Mouse (Mus musculus) myocyte (in vitro differentiated cells): ENCODE results near the gene Tbce.

Experiments
- CEBPB ChIP-seq: IDR thresholded peaks from 2 replicates; pipeline ENCODE4 v1.6.1; 2011; ENCODE audit warnings: mild to moderate bottlenecking, moderate library complexity; ENCODE audit not compliant: poor library complexity, insufficient read depth, severe bottlenecking
- E2F4 ChIP-seq: IDR thresholded peaks from one replicate; pipeline ENCODE4 v1.6.1; 2011; ENCODE audit warnings: mild to moderate bottlenecking, control low read depth, moderate library complexity; ENCODE audit not compliant: insufficient read depth
- MAX ChIP-seq: IDR thresholded peaks from one replicate; pipeline ENCODE4 v1.6.1; 2011; ENCODE audit warnings: low read depth, mild to moderate bottlenecking, control low read depth
- MYOD1 ChIP-seq, 3 experiments: IDR thresholded peaks; one replicate each; pipeline ENCODE4 v1.6.1; 2011; ENCODE audit warnings: control low read depth in 2 of 3, low read depth in 2 of 3, mild to moderate bottlenecking in 2 of 3, moderate library complexity in 1 of 3; ENCODE audit not compliant: insufficient read length in 2 of 3, control insufficient read depth in 1 of 3
- MYOG ChIP-seq, 3 experiments: IDR thresholded peaks; one replicate each; pipeline ENCODE4 v1.6.1; 2011; ENCODE audit warnings: control low read depth in 2 of 3, low read depth in 2 of 3, mild to moderate bottlenecking in 2 of 3; ENCODE audit not compliant: insufficient read length in 2 of 3, control insufficient read depth in 1 of 3, insufficient read depth in 1 of 3
- POLR2A ChIP-seq: IDR thresholded peaks from one replicate; pipeline ENCODE4 v1.6.1; 2011; ENCODE audit warnings: low read depth, mild to moderate bottlenecking, control low read depth, moderate library complexity; ENCODE audit not compliant: insufficient read length
- POLR2AphosphoS2 ChIP-seq: IDR thresholded peaks from one replicate; pipeline ENCODE4 v1.6.1; 2011; ENCODE audit warnings: low read depth, control low read depth; ENCODE audit not compliant: insufficient read length
- REST ChIP-seq: IDR thresholded peaks from one replicate; pipeline ENCODE4 v1.6.1; 2011; ENCODE audit warnings: mild to moderate bottlenecking, control low read depth, moderate library complexity; ENCODE audit not compliant: insufficient read depth, insufficient read length
- SRF ChIP-seq: IDR thresholded peaks from one replicate; pipeline ENCODE4 v1.6.1; 2011; ENCODE audit warnings: low read depth; ENCODE audit not compliant: control insufficient read depth, insufficient read length
- TCF12 ChIP-seq: IDR thresholded peaks from one replicate; pipeline ENCODE4 v1.6.1; 2011; ENCODE audit warnings: mild to moderate bottlenecking, control low read depth; ENCODE audit not compliant: poor library complexity, insufficient read depth, severe bottlenecking
- TCF3 ChIP-seq: IDR thresholded peaks from one replicate; pipeline ENCODE4 v1.6.1; 2011; ENCODE audit warnings: low read depth, control low read depth; ENCODE audit not compliant: insufficient read length
- USF1 ChIP-seq: IDR thresholded peaks from one replicate; pipeline ENCODE4 v1.6.1; 2011; ENCODE audit warnings: low read depth, mild to moderate bottlenecking, control low read depth, moderate library complexity

GRCm38 (mm10) chr13:14035875-14036630 is 3.4 kb downstream of the Tbce start:
- TF ChIP-seq REST (no peak), POLR2A (no peak), USF1 (no peak), E2F4 (no peak), TCF12 (no peak), MYOD1 (IDR thresholded peaks at IDR 0.05; ENCODE audit: control insufficient read depth in 1 of 3, insufficient read length in 2 of 3, low read depth in 2 of 3) (no peak), TCF3 (no peak), MYOG (IDR thresholded peaks at IDR 0.05; ENCODE audit: control insufficient read depth in 1 of 3, insufficient read depth in 1 of 3, insufficient read length in 2 of 3, low read depth in 2 of 3) (no peak), POLR2AphosphoS2 (no peak), MAX (no peak), CEBPB (no peak), SRF (no peak)
